Mouse (Mus musculus): Measurements from ENCODE around the gene C2cd5.

- TF ChIP-seq CTCF (IDR thresholded peaks at IDR 0.05; ENCODE audit: extremely low read depth, insufficient read depth, low read length) (no peak), POLR2A (IDR thresholded peaks at IDR 0.05; ENCODE audit: extremely low read depth, insufficient read depth, low read length) (no peak)
These were observed 42.3 kb downstream of the C2cd5 start for GRCm38 (mm10) chr6:143057601-143058000.
